Mouse (Mus musculus): Measurements from ENCODE around the gene Nfib. TPM values are rescaled to one million over a fixed set of nuclear protein-coding genes. Genes with fewer than 3 reads are reported as not detected.

Gene Nfib
- polyA plus RNA-seq, 1 experiment from 2014 or later, result 60.0 TPM

DNA sequence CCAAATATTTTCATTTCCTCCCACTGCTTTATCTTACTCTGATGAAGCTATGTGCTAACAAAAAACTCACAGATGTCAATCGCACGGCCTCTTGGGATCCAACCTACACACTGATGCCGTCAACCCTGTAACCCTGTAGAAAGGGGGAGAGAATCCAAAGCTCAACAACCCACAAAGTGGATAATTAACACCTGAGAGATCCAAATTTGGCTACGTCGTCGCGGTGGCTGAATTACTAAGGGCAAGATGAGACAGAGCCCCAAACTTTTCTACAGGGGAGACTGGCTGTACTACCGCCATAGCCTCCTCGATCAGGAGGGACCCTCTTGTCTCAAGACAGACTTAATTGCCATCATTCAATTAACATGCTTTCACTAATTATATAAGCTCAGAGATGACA, 99.2 kb downstream of the Nfib start:
- Histone ChIP-seq H3K36me3 (no peaks in the 10 kb centered on the region), H3K4me3 (no peak overlapping the region), H3K9me3 (replicated peaks) (no peaks in the 10 kb centered on the region), H3K4me2 (no peak overlapping the region), H3K27me3 (no peaks in the 10 kb centered on the region), H3K9ac (no peak overlapping the region), H3K4me1 (replicated peaks) (0 out of 2 replicates have a peak, but pooled peaks cover 5% of the 10 kb centered on the region), H3K27ac (no peak overlapping the region)
- ATAC-seq (replicated peaks; ENCODE audit: insufficient number of reproducible peaks, insufficient read depth, low FRiP score, low read depth), result no peak
- 74% methylated on average over 9 of the region's 9 CpGs for WGBS

DNA sequence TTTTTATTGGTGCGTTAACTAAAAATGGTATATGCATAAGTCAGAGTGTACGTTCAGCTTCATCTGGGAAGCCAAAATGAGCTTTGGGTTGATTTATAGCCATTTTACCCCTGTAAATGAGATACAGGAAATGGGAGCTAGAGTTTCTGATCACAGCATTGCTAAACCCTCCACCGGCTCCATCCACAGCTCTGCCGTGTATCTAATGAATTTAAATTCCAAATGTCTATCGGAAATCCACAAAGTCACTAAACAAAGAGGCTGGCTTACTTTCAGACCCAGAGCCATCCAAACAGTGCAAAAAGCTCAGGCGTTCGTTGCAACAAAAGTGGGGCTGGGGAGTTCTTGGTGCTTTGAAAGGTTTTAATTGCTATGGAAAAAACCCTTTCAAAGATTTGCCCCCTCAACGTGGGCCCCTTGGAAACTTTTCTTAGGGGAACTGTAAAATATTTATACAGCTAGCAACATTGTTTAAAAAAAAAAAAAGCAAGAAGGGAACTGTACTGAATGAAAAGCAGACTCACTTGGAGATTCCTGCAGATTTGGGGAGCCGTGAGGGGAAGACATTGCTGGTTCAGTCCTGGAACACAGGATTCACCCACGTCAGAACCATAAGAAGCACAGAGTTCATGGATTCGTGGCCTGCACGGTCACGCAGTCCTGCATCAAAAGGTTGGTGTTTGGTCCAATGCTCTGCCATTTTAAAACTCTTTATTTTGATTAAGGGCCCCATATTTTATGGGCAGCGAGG, 100.3 kb downstream of the Nfib start:
- H3K27me3 ChIP-seq, result no peaks in the 10 kb centered on the region
- ATAC-seq (replicated peaks; ENCODE audit: insufficient number of reproducible peaks, insufficient read depth, low FRiP score, low read depth), result no peak
- H3K4me2 ChIP-seq, result no peak overlapping the region
- H3K9me3 ChIP-seq (replicated peaks), result no peaks in the 10 kb centered on the region
- H3K4me1 ChIP-seq (replicated peaks), result 0 out of 2 replicates have a peak, but pooled peaks cover 5% of the 10 kb centered on the region
- no peak overlapping the region for H3K4me3 ChIP-seq
- H3K36me3 ChIP-seq, result no peaks in the 10 kb centered on the region
- WGBS, result 75% methylated on average over 14 of the region's 14 CpGs
- H3K27ac ChIP-seq, result no peak overlapping the region
- no peak overlapping the region for H3K9ac ChIP-seq

DNA sequence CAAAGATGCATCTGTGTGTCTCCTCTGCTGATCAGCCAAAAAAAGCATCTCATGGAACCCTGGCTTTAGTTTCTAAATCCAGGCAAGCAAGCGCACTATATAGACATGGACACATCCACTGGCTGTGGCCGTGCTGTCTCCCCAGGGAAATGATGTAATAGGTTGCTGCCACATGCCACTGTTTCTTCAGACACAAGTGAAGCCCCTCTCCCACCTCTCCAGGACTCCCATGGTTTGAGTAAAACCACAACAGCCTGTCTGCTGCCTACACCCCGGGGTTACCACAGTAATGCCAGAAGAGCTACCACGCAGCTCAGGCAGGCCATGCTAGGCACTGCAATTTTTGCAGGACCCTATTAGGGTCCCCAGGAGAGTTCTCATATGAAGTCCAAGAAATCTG, 101.0 kb downstream of the Nfib start:
- H3K4me1 ChIP-seq (replicated peaks), result 0 out of 2 replicates have a peak, but pooled peaks cover 5% of the 10 kb centered on the region
- H3K9ac ChIP-seq, result no peak overlapping the region
- H3K36me3 ChIP-seq, result no peaks in the 10 kb centered on the region
- no peaks in the 10 kb centered on the region for H3K27me3 ChIP-seq
- H3K27ac ChIP-seq, result no peak overlapping the region
- H3K4me2 ChIP-seq, result no peak overlapping the region
- no peak overlapping the region for H3K4me3 ChIP-seq
- H3K9me3 ChIP-seq (replicated peaks), result no peaks in the 10 kb centered on the region
- 59% methylated on average over 4 of the region's 4 CpGs for WGBS
- ATAC-seq (replicated peaks; ENCODE audit: insufficient number of reproducible peaks, insufficient read depth, low FRiP score, low read depth), result no peak

DNA sequence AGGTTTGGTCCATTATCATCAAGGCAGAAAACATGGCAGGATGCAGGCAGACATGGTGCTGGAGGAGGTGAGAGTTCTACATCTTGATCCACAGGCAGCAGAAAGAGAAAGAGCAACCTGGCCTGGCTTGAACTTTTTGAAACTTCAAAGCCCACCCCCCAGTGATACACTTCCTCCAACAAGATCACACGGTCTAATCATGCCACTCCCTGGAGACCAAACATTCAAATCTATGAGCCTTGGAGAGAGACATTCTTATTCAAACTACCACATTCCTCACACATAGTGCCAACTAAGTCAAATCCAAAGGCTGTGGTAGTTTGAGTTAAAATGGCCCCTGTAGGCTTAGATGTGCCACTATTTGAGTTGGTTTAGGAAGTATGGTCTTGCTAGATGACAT, 104.9 kb downstream of the Nfib start:
- Histone ChIP-seq H3K9ac (no peak overlapping the region), H3K36me3 (no peaks in the 10 kb centered on the region)
- WGBS, result 90% methylated on average over 1 of the region's 1 CpGs

DNA sequence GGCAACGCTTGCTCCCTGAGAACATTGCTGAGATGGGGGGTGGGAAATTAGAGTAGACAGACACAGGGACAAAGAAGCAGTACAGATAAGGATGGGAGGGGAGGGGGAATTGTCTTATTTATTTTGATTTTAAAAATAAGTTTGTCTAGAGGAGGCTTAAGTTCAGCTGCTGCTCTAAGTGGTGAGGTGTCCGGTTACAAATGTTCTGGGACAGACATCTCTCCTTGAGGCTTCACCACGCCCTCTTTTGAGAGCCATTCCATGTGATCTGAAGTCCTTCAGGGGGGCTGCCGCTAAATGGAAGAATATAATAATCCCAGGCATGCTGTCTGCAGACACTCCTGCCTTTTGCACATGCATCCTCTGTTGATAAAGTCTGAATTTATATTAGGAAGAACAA, 107.1 kb downstream of the Nfib start:
- peaks cover 29% of the 10 kb centered on the region for H3K4me1 ChIP-seq (replicated peaks)
- ATAC-seq (replicated peaks; ENCODE audit: insufficient number of reproducible peaks, insufficient read depth, low FRiP score, low read depth), result no peak
- H3K4me2 ChIP-seq, result 0 out of 2 replicates have a peak overlapping the region, but pooled peaks have one; percentile 0
- H3K4me3 ChIP-seq, result no peak overlapping the region
- no peaks in the 10 kb centered on the region for H3K9me3 ChIP-seq (replicated peaks)
- H3K9ac ChIP-seq, result no peak overlapping the region
- WGBS, result 26% methylated on average over 4 of the region's 4 CpGs
- H3K36me3 ChIP-seq, result no peaks in the 10 kb centered on the region
- no peaks in the 10 kb centered on the region for H3K27me3 ChIP-seq
- H3K27ac ChIP-seq, result 0 out of 2 replicates have a peak overlapping the region, but pooled peaks have one; percentile 2

More for the DNA sequence above, 104.9 kb downstream of the Nfib start:
- Histone ChIP-seq H3K4me2 (no peak overlapping the region), H3K4me1 (replicated peaks) (peaks cover 20% of the 10 kb centered on the region), H3K27me3 (no peaks in the 10 kb centered on the region), H3K27ac (no peak overlapping the region), H3K4me3 (no peak overlapping the region), H3K9me3 (replicated peaks) (no peaks in the 10 kb centered on the region)
- ATAC-seq (replicated peaks; ENCODE audit: insufficient number of reproducible peaks, insufficient read depth, low FRiP score, low read depth), result no peak

DNA sequence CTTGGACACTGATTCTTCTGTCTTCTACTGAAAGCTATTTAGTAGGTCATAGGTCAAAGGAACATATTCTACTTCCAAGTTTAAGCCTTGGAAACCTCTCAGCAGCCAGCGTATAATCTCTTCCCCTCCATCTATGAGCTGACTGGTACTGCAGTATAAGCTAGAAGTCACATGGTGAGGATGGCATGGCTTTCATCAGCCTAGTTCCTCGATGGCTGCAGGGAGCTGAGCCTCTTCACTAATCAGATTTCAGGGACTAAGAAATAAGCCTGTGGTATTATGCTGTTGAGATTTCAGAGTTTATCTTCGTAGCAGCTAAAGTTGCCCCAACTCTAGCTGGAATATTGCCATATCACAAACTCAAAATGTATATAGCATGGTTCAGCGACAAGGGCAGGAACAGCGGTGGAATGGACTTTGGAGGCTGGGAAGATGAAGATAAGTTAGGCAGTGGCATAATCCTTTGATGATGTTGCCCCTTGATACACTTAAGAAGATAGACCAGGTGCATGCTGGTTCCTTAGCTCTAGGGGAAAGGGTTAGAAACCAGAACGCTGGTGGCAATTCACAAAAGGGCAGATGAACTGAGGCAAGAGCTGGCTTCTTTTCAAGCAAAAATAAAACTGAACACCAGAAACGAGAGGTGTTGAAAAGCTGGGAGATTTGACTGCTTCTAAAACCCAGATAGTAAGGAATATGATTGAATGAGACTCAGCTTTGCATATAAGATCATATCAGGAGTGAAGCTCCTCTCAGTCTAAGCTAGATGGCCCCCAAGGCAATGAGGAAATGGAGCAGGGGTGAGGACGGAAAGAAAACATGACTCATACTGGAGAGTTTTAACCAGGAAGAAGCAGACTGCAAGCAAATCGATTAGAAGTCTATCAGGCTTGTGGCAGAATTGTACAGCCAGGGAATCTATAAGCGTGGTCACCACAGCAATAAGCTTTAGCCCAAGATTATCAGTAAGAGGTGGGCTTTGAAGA, 111.6 kb downstream of the Nfib start:
- no peak overlapping the region for H3K4me3 ChIP-seq
- no peak overlapping the region for H3K9ac ChIP-seq
- H3K4me1 ChIP-seq (replicated peaks), result peaks cover 40% of the 10 kb centered on the region
- no peaks in the 10 kb centered on the region for H3K36me3 ChIP-seq
- no peaks in the 10 kb centered on the region for H3K9me3 ChIP-seq (replicated peaks)
- H3K4me2 ChIP-seq, result no peak overlapping the region
- H3K27me3 ChIP-seq, result no peaks in the 10 kb centered on the region
- 38% methylated on average over 10 of the region's 10 CpGs for WGBS
- peak overlapping the region; percentile 4; the same call in 1 of the 2 replicates for H3K27ac ChIP-seq
- no peak for ATAC-seq (replicated peaks; ENCODE audit: insufficient number of reproducible peaks, insufficient read depth, low FRiP score, low read depth)

DNA sequence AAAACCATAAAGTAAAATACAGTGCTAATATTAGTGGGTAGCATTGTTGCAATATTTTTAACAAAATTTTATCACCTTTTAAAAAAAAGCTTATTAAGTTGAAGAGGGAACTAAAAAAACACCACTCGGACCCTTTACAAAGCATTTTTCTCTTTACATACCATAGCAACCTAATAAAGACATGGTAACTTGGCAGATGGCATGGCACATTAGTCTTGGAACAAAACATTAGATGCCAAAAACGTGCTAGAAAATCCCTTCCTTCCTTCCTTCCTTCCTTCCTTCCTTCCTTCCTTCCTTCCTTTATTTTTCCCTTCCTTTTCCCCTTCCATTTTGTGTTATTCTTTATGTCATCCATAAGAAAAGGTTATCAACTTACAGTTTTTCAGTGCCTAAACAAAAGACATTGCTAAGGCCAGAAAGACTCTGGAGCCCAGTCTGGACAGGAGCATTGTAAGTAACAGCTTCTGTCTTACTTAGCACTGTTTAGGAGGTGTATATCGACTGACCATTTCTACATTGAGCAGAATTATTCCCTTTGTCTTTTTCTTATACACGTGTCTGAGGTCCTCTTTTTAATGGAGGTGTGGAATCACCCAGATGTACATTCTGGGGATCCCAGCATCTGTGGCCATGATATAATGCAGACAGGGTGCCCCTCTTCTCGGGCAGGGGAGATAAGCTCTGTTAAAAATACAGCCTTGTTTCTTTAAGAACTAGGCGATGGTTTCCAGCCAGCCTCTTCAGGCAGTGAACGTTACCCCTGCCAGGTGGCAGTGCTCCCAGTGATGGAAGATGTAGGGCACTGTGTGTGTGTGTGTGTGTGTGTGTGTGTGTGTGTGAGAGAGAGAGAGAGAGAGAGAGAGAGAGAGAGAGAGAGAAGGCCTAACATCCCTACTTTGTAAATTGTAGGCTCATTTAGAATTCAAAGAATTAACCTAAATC, 113.2 kb downstream of the Nfib start:
- Histone ChIP-seq H3K9ac (no peak overlapping the region), H3K27ac (no peak overlapping the region), H3K36me3 (no peaks in the 10 kb centered on the region), H3K4me2 (no peak overlapping the region), H3K27me3 (no peaks in the 10 kb centered on the region), H3K4me3 (no peak overlapping the region), H3K4me1 (replicated peaks) (peaks cover 30% of the 10 kb centered on the region), H3K9me3 (replicated peaks) (no peaks in the 10 kb centered on the region)
- ATAC-seq (replicated peaks; ENCODE audit: insufficient number of reproducible peaks, insufficient read depth, low FRiP score, low read depth), result no peak
- 42% methylated on average over 7 of the region's 7 CpGs for WGBS

DNA sequence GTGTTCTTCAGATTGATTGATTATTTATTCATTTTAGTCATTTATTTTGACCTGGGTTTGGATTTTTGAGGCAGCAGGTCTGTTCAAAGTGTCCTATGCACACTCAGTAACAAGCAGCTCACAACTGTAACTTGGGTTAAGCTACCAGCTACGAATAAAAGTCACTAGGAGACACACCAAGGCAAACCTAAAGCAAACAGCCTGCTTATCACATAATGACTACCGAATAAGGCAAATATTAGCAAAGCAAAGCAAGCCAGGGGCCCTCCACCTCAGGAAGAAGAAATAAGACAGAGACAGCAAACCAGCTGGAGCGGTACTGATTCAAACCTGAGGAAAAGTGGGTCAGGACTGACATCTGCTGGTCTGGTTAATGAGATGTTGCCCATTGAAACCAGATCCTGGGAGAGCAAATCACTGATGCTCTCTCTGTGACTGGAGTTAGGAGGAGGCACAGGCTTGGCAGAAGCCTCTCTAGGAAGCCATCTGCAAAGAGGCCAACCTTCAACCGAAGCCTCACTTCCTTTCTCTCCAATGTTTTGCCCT, 116.1 kb downstream of the Nfib start:
- no peak overlapping the region for H3K27ac ChIP-seq
- ATAC-seq (replicated peaks; ENCODE audit: insufficient number of reproducible peaks, insufficient read depth, low FRiP score, low read depth), result no peak
- no peaks in the 10 kb centered on the region for H3K9me3 ChIP-seq (replicated peaks)
- H3K4me1 ChIP-seq (replicated peaks), result peaks cover 25% of the 10 kb centered on the region
- no peaks in the 10 kb centered on the region for H3K27me3 ChIP-seq
- H3K9ac ChIP-seq, result no peak overlapping the region
- H3K4me3 ChIP-seq, result no peak overlapping the region
- H3K36me3 ChIP-seq, result no peaks in the 10 kb centered on the region
- 12% methylated on average over 4 of the region's 4 CpGs for WGBS
- H3K4me2 ChIP-seq, result no peak overlapping the region

DNA sequence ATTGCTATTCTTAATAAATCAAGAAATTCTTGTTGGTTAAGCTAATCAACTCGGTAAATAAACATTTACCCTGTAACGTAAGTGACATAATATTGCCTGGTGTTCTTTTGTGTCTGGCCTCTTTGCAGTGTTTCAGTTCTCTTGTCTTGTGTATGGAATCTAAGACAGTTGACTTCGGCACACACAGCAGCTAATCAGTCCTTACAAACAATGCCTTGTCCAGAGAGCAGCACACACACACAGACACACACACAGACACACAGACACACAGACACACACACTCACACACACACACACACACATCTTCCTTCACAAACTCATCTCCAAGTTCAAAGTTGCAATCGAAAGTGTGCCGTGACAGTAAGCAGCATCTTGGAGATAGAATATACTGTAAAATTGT, 116.8 kb downstream of the Nfib start:
- Histone ChIP-seq H3K27me3 (no peaks in the 10 kb centered on the region), H3K9ac (no peak overlapping the region), H3K36me3 (no peaks in the 10 kb centered on the region), H3K4me1 (replicated peaks) (peaks cover 18% of the 10 kb centered on the region), H3K27ac (no peak overlapping the region), H3K4me3 (no peak overlapping the region), H3K9me3 (replicated peaks) (no peaks in the 10 kb centered on the region), H3K4me2 (no peak overlapping the region)
- WGBS, result 79% methylated on average over 5 of the region's 5 CpGs
- no peak for ATAC-seq (replicated peaks; ENCODE audit: insufficient number of reproducible peaks, insufficient read depth, low FRiP score, low read depth)

DNA sequence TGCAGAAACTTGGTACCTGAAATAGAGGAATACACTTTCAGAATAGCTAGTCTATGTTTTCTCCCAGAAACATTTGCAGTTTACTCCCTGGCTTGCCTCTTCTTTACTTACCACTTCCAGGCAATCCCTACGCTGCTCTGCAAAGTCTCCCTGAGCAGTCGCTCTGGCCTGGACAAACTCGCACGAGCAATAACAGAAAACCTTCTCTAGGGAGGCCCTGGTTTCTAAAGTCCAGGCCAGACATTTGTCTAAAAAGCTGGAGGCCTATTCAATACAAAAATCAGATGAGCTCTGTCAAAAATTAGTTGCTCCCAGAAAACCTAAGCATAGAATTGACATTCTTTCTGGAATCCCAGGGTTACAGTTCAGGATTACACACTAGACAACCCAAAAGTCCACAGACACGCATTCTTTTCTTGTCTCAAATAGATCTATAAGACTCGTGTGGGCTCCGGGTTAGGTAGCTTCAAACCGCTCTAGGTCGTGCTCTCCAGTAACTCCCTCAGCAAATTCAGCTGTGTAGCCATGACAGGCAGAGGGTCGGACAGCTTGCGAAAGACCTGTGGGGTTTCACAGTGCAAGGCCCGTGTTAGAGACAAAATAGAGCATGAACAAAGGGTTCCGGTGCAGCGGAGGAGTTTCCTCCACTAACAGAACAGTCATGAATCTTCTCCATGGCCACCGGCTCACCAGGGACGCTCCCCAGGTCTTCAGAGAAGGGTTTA, 118.2 kb downstream of the Nfib start:
- Histone ChIP-seq H3K27ac (no peak overlapping the region), H3K4me2 (no peak overlapping the region), H3K36me3 (no peaks in the 10 kb centered on the region), H3K9me3 (replicated peaks) (no peaks in the 10 kb centered on the region), H3K9ac (no peak overlapping the region), H3K4me1 (replicated peaks) (peaks cover 9% of the 10 kb centered on the region; the same call in 1 of the 2 replicates), H3K27me3 (no peaks in the 10 kb centered on the region), H3K4me3 (no peak overlapping the region)
- no peak for ATAC-seq (replicated peaks; ENCODE audit: insufficient number of reproducible peaks, insufficient read depth, low FRiP score, low read depth)
- 77% methylated on average over 16 of the region's 16 CpGs for WGBS

All from heart, embryonic 15.5 days (tissue).